Mouse (Mus musculus) testis, adult 2 months (tissue): ENCODE results near the gene Dglucy.

Source experiments
- CTCF ChIP-seq: fragments of 200-500 bp; IDR thresholded peaks from 2 replicates; pipeline ENCODE4 v1.5.1; 2012; ENCODE audit warnings: low read depth, mild to moderate bottlenecking, inconsistent platforms, low read length, moderate library complexity; ENCODE audit not compliant: control insufficient read depth, insufficient read depth, insufficient replicate concordance
- POLR2A ChIP-seq: fragments of 200-500 bp; IDR thresholded peaks from 2 replicates; pipeline ENCODE4 v1.6.1; 2012; ENCODE audit warnings: low read depth, mild to moderate bottlenecking, inconsistent platforms, low read length, moderate library complexity; ENCODE audit not compliant: control insufficient read depth

- no peak for TF ChIP-seq CTCF
- no peak for TF ChIP-seq POLR2A
Observed at GRCm38 (mm10) chr12:100852370-100852769, 73.5 kb downstream of the Dglucy start.
